Mouse (Mus musculus) right cerebral cortex, postnatal 25 days (tissue): ENCODE measurements at regions not wholly inside any gene's neighbourhood (a gene's known extent, or its start where the extent isn't known, plus 50 kb on each side); places are given as distances from the start of the nearest gene placed in this dataset.
"Not testable (repeated sequence)": the region's sequence is repeated elsewhere in the genome, so short reads cannot be mapped to it uniquely, and the experiment has no call there.

ENCODE experiments used
- DNase-seq: peaks from one replicate; pipeline ENCODE4 v3.0.0; 2022

GRCm38 (mm10) chr9:9342456-9343185 is 103.7 kb upstream of the Arhgap42 start:
- DNase-seq, result no peak

GRCm38 (mm10) chr9:9318624-9319023 is 79.7 kb upstream of the Arhgap42 start:
- no peak for DNase-seq

- DNase-seq, result no peak
Observed at GRCm38 (mm10) chr9:9316021-9316420, 77.1 kb upstream of the Arhgap42 start.

- no peak for DNase-seq
Observed at GRCm38 (mm10) chr9:9312274-9312673, 73.4 kb upstream of the Arhgap42 start.

- DNase-seq, result no peak
Observed at GRCm38 (mm10) chr9:9311627-9312265, 72.8 kb upstream of the Arhgap42 start.

GRCm38 (mm10) chr9:9311040-9311583 is 72.2 kb upstream of the Arhgap42 start:
- DNase-seq, result not testable (repeated sequence)

- DNase-seq, result no peak
Observed at GRCm38 (mm10) chr9:9290767-9291166, 51.9 kb upstream of the Arhgap42 start.

GRCm38 (mm10) chr9:9289570-9289969 is 50.7 kb upstream of the Arhgap42 start:
- DNase-seq, result no peak
